Mouse (Mus musculus): ENCODE measurements around the gene Glyatl3. TPM values are rescaled to one million over a fixed set of nuclear protein-coding genes. Genes with fewer than 3 reads are reported as not detected.

The Glyatl3 gene
- polyA plus RNA-seq, 1 experiment: not detected

GRCm38 (mm10) chr17:40872626-40873025 is 41.5 kb downstream of the Glyatl3 start:
- no peak overlapping the region for H3K4me3 ChIP-seq (ENCODE audit: insufficient read depth, low read length)
- no peaks in the 10 kb centered on the region for H3K4me1 ChIP-seq (ENCODE audit: control insufficient read depth, insufficient read depth, low read length)
- no peak overlapping the region for H3K27ac ChIP-seq (ENCODE audit: insufficient read depth, low read length)
- TF ChIP-seq POLR2A (IDR thresholded peaks at IDR 0.05; ENCODE audit: extremely low read depth, insufficient read depth, low read length): no peak
- no peak for TF ChIP-seq CTCF (IDR thresholded peaks at IDR 0.05; ENCODE audit: extremely low read depth, insufficient read depth, low read length)

GRCm38 (mm10) chr17:40868952-40869747 is 45.0 kb downstream of the Glyatl3 start:
- no peak for TF ChIP-seq POLR2A (IDR thresholded peaks at IDR 0.05; ENCODE audit: extremely low read depth, insufficient read depth, low read length)
- no peak for TF ChIP-seq CTCF (IDR thresholded peaks at IDR 0.05; ENCODE audit: extremely low read depth, insufficient read depth, low read length)
- Histone ChIP-seq H3K4me3 (ENCODE audit: insufficient read depth, low read length) (no peak overlapping the region), H3K27ac (ENCODE audit: insufficient read depth, low read length) (no peak overlapping the region), H3K4me1 (ENCODE audit: control insufficient read depth, insufficient read depth, low read length) (no peaks in the 10 kb centered on the region)

- Histone ChIP-seq H3K4me3 (ENCODE audit: insufficient read depth, low read length) (no peak overlapping the region), H3K27ac (ENCODE audit: insufficient read depth, low read length) (no peak overlapping the region), H3K4me1 (ENCODE audit: control insufficient read depth, insufficient read depth, low read length) (no peaks in the 10 kb centered on the region)
- TF ChIP-seq POLR2A (IDR thresholded peaks at IDR 0.05; ENCODE audit: extremely low read depth, insufficient read depth, low read length) (no peak), CTCF (IDR thresholded peaks at IDR 0.05; ENCODE audit: extremely low read depth, insufficient read depth, low read length) (no peak)
These were observed 59.1 kb downstream of the Glyatl3 start for GRCm38 (mm10) chr17:40855065-40855464.

Other genes with a start within 250 kb of the Glyatl3 start
- gene Esp1, start 187.2 kb downstream of the Glyatl3 start, polyA plus RNA-seq (2012; rRNA removed): not detected in 2 replicates
- gene Crisp2, start 107.3 kb downstream of the Glyatl3 start, polyA plus RNA-seq (2012; rRNA removed): not detected in 2 replicates
- gene Rhag, start 103.2 kb downstream of the Glyatl3 start, polyA plus RNA-seq (2012; rRNA removed): not detected in 2 replicates
- gene 9130008F23Rik, start 33.8 kb downstream of the Glyatl3 start, polyA plus RNA-seq (2012; rRNA removed): 0.19 and 0.42 TPM in 2 replicates
- 21.7 and 24.6 TPM in 2 replicates for gene Mut, start 20.3 kb upstream of the Glyatl3 start, polyA plus RNA-seq (2012; rRNA removed)
- 4.3 and 4.6 TPM in 2 replicates for gene Cenpq, start 20.7 kb upstream of the Glyatl3 start, polyA plus RNA-seq (2012; rRNA removed)